Mouse (Mus musculus) lung, postnatal 0 days (tissue): ENCODE results near the gene Spo11. TPM values are rescaled to one million over a fixed set of nuclear protein-coding genes. Genes with fewer than 3 reads are reported as not detected.

Experiments
- ATAC-seq: fragments of 200-750 bp; cut with Nextera tagmentation; 2 replicates; pipeline ENCODE4 v1.8.0; 2017; ENCODE audit warnings: moderate library complexity
- DNase-seq: peaks from one replicate; pipeline ENCODE4 v3.0.0-alpha.2; 2016; ENCODE audit warnings: low spot score
- H3K27ac ChIP-seq: fragments of 300-500 bp; sonication (generic); 2 replicates; pipeline ENCODE4 v1.5.1; 2014; ENCODE audit warnings: antibody characterized with exemption, mild to moderate bottlenecking, low read length, mixed read lengths
- H3K27me3 ChIP-seq: fragments of 300-500 bp; sonication (generic); replicated peaks from 2 replicates; pipeline ENCODE4 v1.6.1; 2014; ENCODE audit warnings: low read length, mixed read lengths; ENCODE audit not compliant: insufficient read depth
- H3K36me3 ChIP-seq: fragments of 300-500 bp; sonication (generic); 2 replicates; pipeline ENCODE4 v1.6.1; 2014; ENCODE audit warnings: low read length, mixed read lengths; ENCODE audit not compliant: insufficient read depth
- H3K4me1 ChIP-seq: fragments of 300-500 bp; sonication (generic); 2 replicates; pipeline ENCODE4 v1.6.1; 2014; ENCODE audit warnings: antibody characterized with exemption, low read depth, low read length, mixed read lengths; ENCODE audit not compliant: insufficient read depth
- H3K4me2 ChIP-seq: fragments of 300-500 bp; sonication (generic); replicated peaks from 2 replicates; pipeline ENCODE4 v1.6.1; 2014; ENCODE audit warnings: low read depth, mild to moderate bottlenecking, low read length, moderate library complexity, mixed read lengths
- H3K4me3 ChIP-seq: fragments of 300-500 bp; sonication (generic); 2 replicates; pipeline ENCODE4 v1.5.1; 2014; ENCODE audit warnings: low read depth, low read length
- H3K9ac ChIP-seq: fragments of 300-500 bp; sonication (generic); replicated peaks from 2 replicates; pipeline ENCODE4 v1.6.1; 2014; ENCODE audit warnings: low read depth, mild to moderate bottlenecking
- H3K9me3 ChIP-seq: fragments of 300-500 bp; sonication (generic); 2 replicates; pipeline ENCODE4 v1.6.1; 2016; ENCODE audit warnings: low read length, mixed read lengths
- CTCF ChIP-seq: IDR thresholded peaks from 2 replicates; pipeline ENCODE4 v1.5.1; 2016; ENCODE audit warnings: antibody characterized with exemption, mild to moderate bottlenecking
- EP300 ChIP-seq: IDR thresholded peaks from 2 replicates; pipeline ENCODE4 v1.6.1; 2016; ENCODE audit warnings: antibody characterized with exemption, mild to moderate bottlenecking, control low read depth
- WGBS: fragments of 180-500 bp; shearing (Covaris S2); extraction: QIAGEN DNeasy Blood & Tissue Kit; methylation state at CpG from one replicate; pipeline ENCODE4 v1.1.7; 2014; 5-methylcytosine and 5-hydroxymethylcytosine counted together
- polyA plus RNA-seq: library from polyadenylated mRNA; unstranded; fragments of >200 nt; fragmentation: Nextera tagmentation; extraction: Ambion mirVana; gene quantifications from 2 replicates; pipeline ENCODE4 v1.2.1, GENCODE M21; 2015

Spo11 gene
- polyA plus RNA-seq, 1 experiment from 2014 or later: not detected

- Histone ChIP-seq H3K36me3 (no peaks in the 10 kb centered on the region), H3K27ac (no peak overlapping the region), H3K9ac (no peak overlapping the region), H3K9me3 (no peaks in the 10 kb centered on the region), H3K4me1 (no peaks in the 10 kb centered on the region), H3K27me3 (no peaks in the 10 kb centered on the region), H3K4me2 (no peak overlapping the region), H3K4me3 (no peak overlapping the region)
- WGBS: 73% methylated on average over 2 of the region's 2 CpGs
- TF ChIP-seq EP300: no peak
- no peak for TF ChIP-seq CTCF
- ATAC-seq (no peak), DNase-seq (no peak)
Measured at GRCm38 (mm10) chr2:172951976-172952375, 25.5 kb upstream of the Spo11 start.

GRCm38 (mm10) chr2:172958579-172958978 lies 18.9 kb upstream of the Spo11 start:
- H3K4me1 ChIP-seq: no peaks in the 10 kb centered on the region
- no peak overlapping the region for H3K4me2 ChIP-seq
- H3K36me3 ChIP-seq: no peaks in the 10 kb centered on the region
- no peak overlapping the region for H3K27ac ChIP-seq
- no peaks in the 10 kb centered on the region for H3K9me3 ChIP-seq
- ATAC-seq (no peak), DNase-seq (no peak)
- H3K27me3 ChIP-seq: no peaks in the 10 kb centered on the region
- no peak for TF ChIP-seq EP300
- no peak for TF ChIP-seq CTCF
- WGBS: 25% methylated on average over 5 of the region's 5 CpGs
- H3K4me3 ChIP-seq: no peak overlapping the region
- no peak overlapping the region for H3K9ac ChIP-seq

- Histone ChIP-seq H3K4me3 (no peak overlapping the region), H3K4me1 (no peaks in the 10 kb centered on the region), H3K9ac (no peak overlapping the region), H3K4me2 (no peak overlapping the region), H3K9me3 (no peaks in the 10 kb centered on the region), H3K36me3 (no peaks in the 10 kb centered on the region), H3K27me3 (no peaks in the 10 kb centered on the region), H3K27ac (no peak overlapping the region)
- no peak for DNase-seq
- TF ChIP-seq EP300 (no peak), CTCF (peak; percentile 12)
- ATAC-seq: no peak
- 43% methylated on average over 13 of the region's 13 CpGs for WGBS
Measured at GRCm38 (mm10) chr2:172959006-172959768, 18.3 kb upstream of the Spo11 start.

- 0 out of 2 replicates have a peak, but pooled peaks have one; percentile 6 for TF ChIP-seq CTCF
- no peak for TF ChIP-seq EP300
- DNase-seq: no peak
Measured at GRCm38 (mm10) chr2:172960350-172960749, 17.1 kb upstream of the Spo11 start.

GRCm38 (mm10) chr2:172961211-172961610 lies 16.3 kb upstream of the Spo11 start:
- no peaks in the 10 kb centered on the region for H3K9me3 ChIP-seq
- H3K27me3 ChIP-seq: no peaks in the 10 kb centered on the region
- no peak overlapping the region for H3K9ac ChIP-seq
- H3K4me1 ChIP-seq: no peaks in the 10 kb centered on the region
- TF ChIP-seq EP300 (no peak), CTCF (no peak)
- H3K27ac ChIP-seq: no peak overlapping the region
- WGBS: 53% methylated on average over 6 of the region's 6 CpGs
- DNase-seq: no peak
- no peak for ATAC-seq
- no peak overlapping the region for H3K4me3 ChIP-seq
- H3K36me3 ChIP-seq: no peaks in the 10 kb centered on the region
- H3K4me2 ChIP-seq: no peak overlapping the region

More at GRCm38 (mm10) chr2:172960350-172960749, 17.1 kb upstream of the Spo11 start:
- no peaks in the 10 kb centered on the region for H3K36me3 ChIP-seq
- ATAC-seq: no peak
- no peak overlapping the region for H3K27ac ChIP-seq
- no peak overlapping the region for H3K4me3 ChIP-seq
- H3K9me3 ChIP-seq: no peaks in the 10 kb centered on the region
- H3K4me1 ChIP-seq: no peaks in the 10 kb centered on the region
- no peak overlapping the region for H3K9ac ChIP-seq
- WGBS: 83% methylated on average over 3 of the region's 3 CpGs
- no peak overlapping the region for H3K4me2 ChIP-seq
- H3K27me3 ChIP-seq: no peaks in the 10 kb centered on the region

DNA sequence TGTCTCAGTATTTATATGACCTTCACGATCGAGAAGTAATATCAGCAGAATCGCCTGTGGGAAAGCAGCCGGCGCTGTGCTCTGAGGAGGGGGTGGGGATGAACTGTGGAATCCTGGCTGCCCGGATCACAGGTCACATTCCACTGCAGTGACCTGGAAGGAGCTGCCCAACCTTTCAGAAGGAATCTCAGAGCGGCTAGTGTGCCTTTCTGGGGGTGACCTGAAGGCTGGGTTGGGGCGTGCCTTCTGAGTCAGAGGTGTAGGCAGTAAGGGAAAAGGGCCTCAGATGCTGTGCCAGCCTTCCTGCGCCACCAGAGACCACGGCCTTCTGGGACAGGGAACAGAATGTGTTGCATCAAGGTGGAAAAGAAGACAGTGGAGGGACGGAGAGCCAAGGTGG lies 12.3 kb upstream of the Spo11 start:
- Histone ChIP-seq H3K9me3 (no peaks in the 10 kb centered on the region), H3K4me1 (no peaks in the 10 kb centered on the region), H3K4me3 (no peak overlapping the region), H3K27ac (no peak overlapping the region), H3K4me2 (no peak overlapping the region), H3K27me3 (no peaks in the 10 kb centered on the region), H3K36me3 (no peaks in the 10 kb centered on the region), H3K9ac (no peak overlapping the region)
- TF ChIP-seq CTCF (no peak), EP300 (no peak)
- 25% methylated on average over 11 of the region's 11 CpGs for WGBS
- no peak; the same call in 1 of the 2 replicates for ATAC-seq
- DNase-seq: peak; percentile 9
